12 mouse cellular contexts compared by ENCODE assay signal in the genomic region with DNA sequence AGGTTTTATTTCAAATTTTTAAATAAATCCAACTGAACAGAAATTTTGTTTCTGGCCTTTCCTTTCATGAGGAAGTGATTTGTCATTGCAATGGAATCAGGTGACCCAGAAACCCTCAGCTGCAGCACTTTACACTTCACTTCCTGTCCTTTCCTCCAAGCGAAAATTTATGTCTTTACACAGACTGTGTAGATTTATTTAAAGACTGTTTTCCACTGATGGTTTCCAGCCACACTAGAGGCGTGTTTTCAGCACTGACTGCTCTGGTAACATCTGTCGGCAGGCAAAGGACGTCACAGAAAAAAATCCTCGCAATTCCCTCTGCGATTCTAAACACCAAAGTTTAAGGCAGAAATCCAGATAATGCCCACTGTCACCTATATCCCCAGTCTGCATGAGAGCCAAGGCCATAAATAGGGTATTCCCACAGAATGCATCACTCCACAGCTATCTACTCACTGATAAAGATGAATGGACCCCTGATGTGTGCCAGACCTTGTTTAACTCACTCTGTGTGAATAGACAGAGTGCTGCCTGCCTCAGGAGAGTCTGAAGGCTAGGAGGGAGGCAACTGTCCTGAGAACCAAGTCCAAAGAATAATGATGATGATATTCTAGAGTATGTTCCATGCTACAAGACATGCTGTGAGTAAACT.
DNase-seq lines count a peak whose midpoint lies in the region; ATAC-seq and TF ChIP-seq lines count a peak whose summit lies in the region.
"Had no signal": no experiment of that assay in that cellular context is flagged by ENCODE, and none has a peak within 500 bp of the region (broad histone marks: within the 10 kb centered on the region; RNA-seq: fewer than 3 reads in every experiment).

No protein-coding gene starts in this region.

- H3K27ac ChIP-seq in embryonic facial prominence, embryonic 11.5 days (replicated peaks; ENCODE audit: low read depth, low read length): no peak overlapping the region
- no peak overlapping the region; the same call in 1 of the 2 replicates for H3K27ac ChIP-seq in embryonic facial prominence, embryonic 10.5 days (replicated peaks)
- no peak overlapping the region for H3K27ac ChIP-seq in lung, postnatal 0 days (ENCODE audit: low read length)
- no peak overlapping the region; the same call in 1 of the 2 replicates for H3K27ac ChIP-seq in limb, embryonic 11.5 days (replicated peaks; ENCODE audit: low read depth, low read length)
- peak overlapping the region; percentile 25; the same call in 1 of the 2 replicates for H3K27ac ChIP-seq in stomach, embryonic 16.5 days (ENCODE audit: low read length)
- H3K27ac ChIP-seq: hindbrain, embryonic 14.5 days had no signal

- WGBS in embryonic facial prominence, embryonic 11.5 days: 49% methylated on average over 6 of the region's 6 CpGs
- WGBS in embryonic facial prominence, embryonic 10.5 days: 68% methylated on average over 6 of the region's 6 CpGs
- 19% methylated on average over 6 of the region's 6 CpGs for WGBS in lung, postnatal 0 days
- WGBS in limb, embryonic 11.5 days: 10% methylated on average over 6 of the region's 6 CpGs
- WGBS in stomach, embryonic 16.5 days: 26% methylated on average over 6 of the region's 6 CpGs

- TF ChIP-seq EP300 in lung, postnatal 0 days (IDR thresholded peaks at IDR 0.05): no peak

- no peaks in the 10 kb centered on the region for H3K4me1 ChIP-seq in embryonic facial prominence, embryonic 11.5 days (ENCODE audit: control insufficient read depth, insufficient read depth, low read length)
- peaks cover 6% of the 10 kb centered on the region for H3K4me1 ChIP-seq in embryonic facial prominence, embryonic 10.5 days
- no peaks in the 10 kb centered on the region for H3K4me1 ChIP-seq in lung, postnatal 0 days (ENCODE audit: insufficient read depth, low read depth, low read length)
- H3K4me1 ChIP-seq in limb, embryonic 11.5 days (ENCODE audit: control insufficient read depth, insufficient read depth, low read length): peaks cover 4% of the 10 kb centered on the region; the same call in 1 of the 2 replicates
- peaks cover 4% of the 10 kb centered on the region; the same call in 1 of the 2 replicates for H3K4me1 ChIP-seq in stomach, embryonic 16.5 days (ENCODE audit: control insufficient read depth, insufficient read depth, low read length)

- DNase-seq in embryonic facial prominence, embryonic 11.5 days (ENCODE audit: low spot score): peak; percentile 9
- DNase-seq in embryonic facial prominence, embryonic 10.5 days (ENCODE audit: low spot score): no peak
- DNase-seq in lung, postnatal 0 days (ENCODE audit: low spot score): peak; percentile 7
- DNase-seq in lung, postnatal 14 days: no peak
- DNase-seq in limb, embryonic 11.5 days (ENCODE audit: low spot score): peak; percentile 36
- DNase-seq in adipocyte (ENCODE audit: low spot score): no peak
- no peak for DNase-seq in layer of hippocampus, adult 9-10 months (ENCODE audit: low spot score)
- DNase-seq: adrenal gland, postnatal 14 days; cerebellum, postnatal 36 days had no signal

- no peak overlapping the region for H3K9ac ChIP-seq in embryonic facial prominence, embryonic 11.5 days (replicated peaks; ENCODE audit: low read length)
- H3K9ac ChIP-seq in lung, postnatal 0 days (replicated peaks; ENCODE audit: low read depth): no peak overlapping the region
- no peak overlapping the region for H3K9ac ChIP-seq in limb, embryonic 11.5 days (ENCODE audit: low read length)
- H3K9ac ChIP-seq in stomach, embryonic 16.5 days (ENCODE audit: low read length): no peak overlapping the region
- H3K9ac ChIP-seq: hindbrain, embryonic 14.5 days had no signal

- no peaks in the 10 kb centered on the region for H3K27me3 ChIP-seq in embryonic facial prominence, embryonic 11.5 days (ENCODE audit: control insufficient read depth, insufficient read depth, low read length)
- H3K27me3 ChIP-seq in embryonic facial prominence, embryonic 10.5 days (replicated peaks; ENCODE audit: low read depth, poor library complexity, severe bottlenecking): no peaks in the 10 kb centered on the region
- no peaks in the 10 kb centered on the region for H3K27me3 ChIP-seq in lung, postnatal 0 days (replicated peaks; ENCODE audit: insufficient read depth, low read length)
- H3K27me3 ChIP-seq in limb, embryonic 11.5 days (ENCODE audit: control insufficient read depth, insufficient read depth, low read length): no peaks in the 10 kb centered on the region
- no peaks in the 10 kb centered on the region for H3K27me3 ChIP-seq in stomach, embryonic 16.5 days (ENCODE audit: control insufficient read depth, insufficient read depth, low read length)
- H3K27me3 ChIP-seq: megakaryocyte, embryonic 14.5 days had no signal

- no peak overlapping the region for H3K4me2 ChIP-seq in embryonic facial prominence, embryonic 11.5 days (ENCODE audit: low read depth, low read length)
- no peak overlapping the region for H3K4me2 ChIP-seq in lung, postnatal 0 days (replicated peaks; ENCODE audit: low read depth, low read length)
- H3K4me2 ChIP-seq in limb, embryonic 11.5 days (ENCODE audit: low read depth, severe bottlenecking): no peak overlapping the region
- H3K4me2 ChIP-seq in stomach, embryonic 16.5 days (ENCODE audit: low read depth, low read length): peak overlapping the region; percentile 14; the same call in 1 of the 2 replicates
- H3K4me2 ChIP-seq: hindbrain, embryonic 14.5 days had no signal

- H3K36me3 ChIP-seq in embryonic facial prominence, embryonic 11.5 days (replicated peaks; ENCODE audit: control insufficient read depth, insufficient read depth, low read depth, low read length): no peaks in the 10 kb centered on the region
- H3K36me3 ChIP-seq in embryonic facial prominence, embryonic 10.5 days (replicated peaks): no peaks in the 10 kb centered on the region
- H3K36me3 ChIP-seq in lung, postnatal 0 days (ENCODE audit: insufficient read depth, low read length): no peaks in the 10 kb centered on the region
- no peaks in the 10 kb centered on the region for H3K36me3 ChIP-seq in limb, embryonic 11.5 days (ENCODE audit: control insufficient read depth, insufficient read depth, low read length)
- H3K36me3 ChIP-seq in stomach, embryonic 16.5 days (ENCODE audit: control insufficient read depth, insufficient read depth, low read length): no peaks in the 10 kb centered on the region

- no peak overlapping the region for H3K4me3 ChIP-seq in embryonic facial prominence, embryonic 11.5 days (ENCODE audit: low read depth, low read length)
- H3K4me3 ChIP-seq in embryonic facial prominence, embryonic 10.5 days: no peak overlapping the region
- no peak overlapping the region for H3K4me3 ChIP-seq in lung, postnatal 0 days (ENCODE audit: low read depth, low read length)
- no peak overlapping the region for H3K4me3 ChIP-seq in limb, embryonic 11.5 days (ENCODE audit: low read depth, low read length)
- H3K4me3 ChIP-seq in stomach, embryonic 16.5 days (replicated peaks; ENCODE audit: low read length): no peak overlapping the region
- H3K4me3 ChIP-seq: megakaryocyte, embryonic 14.5 days had no signal

- H3K9me3 ChIP-seq in embryonic facial prominence, embryonic 11.5 days (replicated peaks; ENCODE audit: control insufficient read depth, low read length): no peaks in the 10 kb centered on the region
- no peaks in the 10 kb centered on the region for H3K9me3 ChIP-seq in embryonic facial prominence, embryonic 10.5 days
- H3K9me3 ChIP-seq in lung, postnatal 0 days (ENCODE audit: low read length): no peaks in the 10 kb centered on the region
- no peaks in the 10 kb centered on the region for H3K9me3 ChIP-seq in limb, embryonic 11.5 days (ENCODE audit: control insufficient read depth, low read length)
- no peaks in the 10 kb centered on the region for H3K9me3 ChIP-seq in stomach, embryonic 16.5 days (replicated peaks; ENCODE audit: control insufficient read depth, low read length)
- H3K9me3 ChIP-seq: megakaryocyte, embryonic 14.5 days had no signal

- TF ChIP-seq CTCF in lung, postnatal 0 days (IDR thresholded peaks at IDR 0.05): no peak

- no peak for ATAC-seq in embryonic facial prominence, embryonic 11.5 days (replicated peaks; ENCODE audit: insufficient number of reproducible peaks, low FRiP score, low TSS enrichment, low read depth)
- ATAC-seq in lung, postnatal 0 days: no peak
- ATAC-seq in limb, embryonic 11.5 days (ENCODE audit: insufficient number of reproducible peaks, low FRiP score, low TSS enrichment, low read depth): peak; percentile 74; the same call in 1 of the 2 replicates
- ATAC-seq in stomach, embryonic 16.5 days (ENCODE audit: insufficient read depth, low FRiP score): peak; percentile 62; the same call in 1 of the 2 replicates

Comparison
In these comparisons a context has a peak if more than half of its experiments do, and no peak if none do; other contexts are left out.
1. DNase-seq: peak in embryonic facial prominence, embryonic 11.5 days (single experiment), lung, postnatal 0 days (single experiment) and limb, embryonic 11.5 days (single experiment); none in embryonic facial prominence, embryonic 10.5 days (single experiment), lung, postnatal 14 days (single experiment), adipocyte (single experiment) and layer of hippocampus, adult 9-10 months (single experiment).
2. ATAC-seq: peak in limb, embryonic 11.5 days (single experiment) and stomach, embryonic 16.5 days (single experiment); none in embryonic facial prominence, embryonic 11.5 days (single experiment) and lung, postnatal 0 days (single experiment).